Mouse (Mus musculus): ENCODE data around the gene Stab1.

GRCm38 (mm10) chr14:31183541-31183940 lies 15.1 kb upstream of the Stab1 start:
- TF ChIP-seq CTCF (IDR thresholded peaks at IDR 0.05; ENCODE audit: low read depth), result no peak
- no peak for TF ChIP-seq EP300 (IDR thresholded peaks at IDR 0.05; ENCODE audit: low read depth)

Data from liver, postnatal 0 days (tissue).